Mouse (Mus musculus) embryonic facial prominence, embryonic 14.5 days (tissue): ENCODE measurements around the gene Vamp2. TPM values are rescaled to one million over a fixed set of nuclear protein-coding genes. Genes with fewer than 3 reads are reported as not detected.

Experiments used
- ATAC-seq: fragments of 200-750 bp; cut with Nextera tagmentation; 2 replicates; pipeline ENCODE4 v1.8.0; 2017; ENCODE audit warnings: low read depth, moderate number of reproducible peaks, moderate TSS enrichment
- DNase-seq: peaks from one replicate; pipeline ENCODE4 v3.0.0-alpha.2; 2015; ENCODE audit warnings: low spot score
- H3K27ac ChIP-seq: fragments of 300-500 bp; sonication (generic); replicated peaks from 2 replicates; pipeline ENCODE4 v1.5.1; 2014; ENCODE audit warnings: low read depth, mild to moderate bottlenecking, low read length, moderate library complexity
- H3K27me3 ChIP-seq: fragments of 300-500 bp; sonication (generic); replicated peaks from 2 replicates; pipeline ENCODE4 v1.6.1; 2014; ENCODE audit warnings: low read length; ENCODE audit not compliant: control insufficient read depth, insufficient read depth
- H3K36me3 ChIP-seq: fragments of 300-500 bp; sonication (generic); 2 replicates; pipeline ENCODE4 v1.6.1; 2014; ENCODE audit warnings: low read length, mixed read lengths; ENCODE audit not compliant: control insufficient read depth, insufficient read depth
- H3K4me1 ChIP-seq: fragments of 300-500 bp; sonication (generic); 2 replicates; pipeline ENCODE4 v1.6.1; 2014; ENCODE audit warnings: antibody characterized with exemption, low read length; ENCODE audit not compliant: control insufficient read depth, insufficient read depth
- H3K4me2 ChIP-seq: fragments of 300-500 bp; sonication (generic); 2 replicates; pipeline ENCODE4 v1.6.1; 2014; ENCODE audit warnings: low read depth, mild to moderate bottlenecking, low read length, moderate library complexity, mixed read lengths
- H3K4me3 ChIP-seq: fragments of 300-500 bp; sonication (generic); 2 replicates; pipeline ENCODE4 v1.5.1; 2014; ENCODE audit warnings: low read depth, mild to moderate bottlenecking, low read length
- H3K9ac ChIP-seq: fragments of 300-500 bp; sonication (generic); 2 replicates; pipeline ENCODE4 v1.6.1; 2014; ENCODE audit warnings: low read depth, mild to moderate bottlenecking, low read length, moderate library complexity, mixed read lengths
- H3K9me3 ChIP-seq: fragments of 300-500 bp; sonication (generic); 2 replicates; pipeline ENCODE4 v1.6.1; 2016; ENCODE audit warnings: low read length; ENCODE audit not compliant: control insufficient read depth
- WGBS: fragments of 180-500 bp; shearing (Covaris S2); extraction: QIAGEN DNeasy Blood & Tissue Kit; methylation state at CpG from one replicate; pipeline ENCODE4 v1.1.7; 2014; 5-methylcytosine and 5-hydroxymethylcytosine counted together
- polyA plus RNA-seq: library from polyadenylated mRNA; unstranded; fragments of >200 nt; fragmentation: Nextera tagmentation; extraction: Ambion mirVana; gene quantifications from 2 replicates; pipeline ENCODE4 v1.2.1, GENCODE M21; 2014

The Vamp2 gene
- polyA plus RNA-seq, result 89.1 and 97.0 TPM in 2 replicates

GRCm38 (mm10) chr11:69088103-69088855 is at the start of gene Vamp2:
Vamp2 (plus strand) TSS chr11:69088490.
- Histone ChIP-seq H3K4me1 (peaks cover 24% of the 10 kb centered on the region), H3K9me3 (no peaks in the 10 kb centered on the region), H3K36me3 (peaks cover 31% of the 10 kb centered on the region), H3K27ac (peak within 1 kb of the TSS; percentile 95), H3K9ac (peak within 1 kb of the TSS; percentile 100), H3K4me3 (peak within 1 kb of the TSS; percentile 100), H3K4me2 (peak within 1 kb of the TSS; percentile 64), H3K27me3 (no peaks in the 10 kb centered on the region)
- under 1% methylated on average over 8 of the region's 67 CpGs for WGBS
- peak; percentile 86 for ATAC-seq
- DNase-seq, result peak; percentile 93

- Histone ChIP-seq H3K4me3 (peak within 1 kb of the TSS; percentile 76), H3K9ac (peak within 1 kb of the TSS; percentile 81), H3K4me2 (peak within 1 kb of the TSS; percentile 80), H3K9me3 (no peaks in the 10 kb centered on the region), H3K36me3 (peaks cover 26% of the 10 kb centered on the region), H3K27ac (peak within 1 kb of the TSS; percentile 85), H3K4me1 (no peaks in the 10 kb centered on the region), H3K27me3 (no peaks in the 10 kb centered on the region)
- peak; percentile 97 for DNase-seq
- ATAC-seq, result peak; percentile 84
- WGBS, result under 1% methylated on average over 41 of the region's 54 CpGs
Observed at GRCm38 (mm10) chr11:69045531-69046394, 42.5 kb upstream of the Vamp2 start, which contains the start of gene Aurkb. Aurkb (plus strand) TSS chr11:69045647.

GRCm38 (mm10) chr11:69046395-69046774 is 41.9 kb upstream of the Vamp2 start:
- H3K9ac ChIP-seq, result peak overlapping the region; percentile 81
- no peaks in the 10 kb centered on the region for H3K9me3 ChIP-seq
- peak overlapping the region; percentile 85; the same call in 1 of the 2 replicates for H3K27ac ChIP-seq
- H3K4me1 ChIP-seq, result no peaks in the 10 kb centered on the region
- H3K4me2 ChIP-seq, result peak overlapping the region; percentile 80
- 10% methylated on average over 9 of the region's 9 CpGs for WGBS
- DNase-seq, result no peak
- peak overlapping the region; percentile 76 for H3K4me3 ChIP-seq
- no peak for ATAC-seq
- no peaks in the 10 kb centered on the region for H3K27me3 ChIP-seq
- peaks cover 32% of the 10 kb centered on the region for H3K36me3 ChIP-seq

- ATAC-seq (no peak), DNase-seq (no peak)
- Histone ChIP-seq H3K4me2 (peak overlapping the region; percentile 80; the same call in 1 of the 2 replicates), H3K27ac (no peak overlapping the region), H3K4me3 (no peak overlapping the region), H3K27me3 (no peaks in the 10 kb centered on the region), H3K4me1 (no peaks in the 10 kb centered on the region), H3K9me3 (no peaks in the 10 kb centered on the region), H3K9ac (no peak overlapping the region), H3K36me3 (peaks cover 39% of the 10 kb centered on the region)
- WGBS, result 92% methylated on average over 12 of the region's 12 CpGs
Observed at GRCm38 (mm10) chr11:69047592-69047991, 40.7 kb upstream of the Vamp2 start.

- DNase-seq (no peak), ATAC-seq (no peak)
- no peaks in the 10 kb centered on the region for H3K27me3 ChIP-seq
- H3K4me2 ChIP-seq, result no peak overlapping the region
- 92% methylated on average over 14 of the region's 14 CpGs for WGBS
- peaks cover 40% of the 10 kb centered on the region for H3K36me3 ChIP-seq
- H3K4me1 ChIP-seq, result no peaks in the 10 kb centered on the region
- H3K27ac ChIP-seq, result no peak overlapping the region
- no peaks in the 10 kb centered on the region for H3K9me3 ChIP-seq
- H3K9ac ChIP-seq, result no peak overlapping the region
- no peak overlapping the region for H3K4me3 ChIP-seq
Observed at GRCm38 (mm10) chr11:69048151-69048550, 40.1 kb upstream of the Vamp2 start.

GRCm38 (mm10) chr11:69050748-69051147 is 37.5 kb upstream of the Vamp2 start:
- WGBS, result 89% methylated on average over 8 of the region's 8 CpGs
- no peak overlapping the region for H3K4me2 ChIP-seq
- DNase-seq (no peak), ATAC-seq (no peak)
- H3K27ac ChIP-seq, result no peak overlapping the region
- H3K27me3 ChIP-seq, result no peaks in the 10 kb centered on the region
- no peak overlapping the region for H3K9ac ChIP-seq
- H3K4me1 ChIP-seq, result no peaks in the 10 kb centered on the region
- no peak overlapping the region for H3K4me3 ChIP-seq
- H3K36me3 ChIP-seq, result peaks cover 46% of the 10 kb centered on the region
- H3K9me3 ChIP-seq, result no peaks in the 10 kb centered on the region

- WGBS, result 83% methylated on average over 4 of the region's 4 CpGs
- no peaks in the 10 kb centered on the region for H3K9me3 ChIP-seq
- no peaks in the 10 kb centered on the region for H3K27me3 ChIP-seq
- no peak overlapping the region for H3K9ac ChIP-seq
- ATAC-seq (no peak), DNase-seq (no peak)
- no peak overlapping the region for H3K4me3 ChIP-seq
- no peak overlapping the region for H3K27ac ChIP-seq
- no peak overlapping the region for H3K4me2 ChIP-seq
- peaks cover 46% of the 10 kb centered on the region for H3K36me3 ChIP-seq
- no peaks in the 10 kb centered on the region for H3K4me1 ChIP-seq
Observed at GRCm38 (mm10) chr11:69051771-69052170, 36.5 kb upstream of the Vamp2 start.

- H3K27me3 ChIP-seq, result no peaks in the 10 kb centered on the region
- no peak overlapping the region for H3K4me3 ChIP-seq
- no peak overlapping the region for H3K4me2 ChIP-seq
- no peak overlapping the region for H3K27ac ChIP-seq
- H3K36me3 ChIP-seq, result peaks cover 46% of the 10 kb centered on the region
- ATAC-seq (no peak), DNase-seq (no peak)
- no peaks in the 10 kb centered on the region for H3K9me3 ChIP-seq
- H3K9ac ChIP-seq, result no peak overlapping the region
- H3K4me1 ChIP-seq, result no peaks in the 10 kb centered on the region
- 80% methylated on average over 2 of the region's 2 CpGs for WGBS
Observed at GRCm38 (mm10) chr11:69052824-69053421, 35.4 kb upstream of the Vamp2 start.
